Mouse (Mus musculus) embryonic facial prominence, embryonic 13.5 days (tissue): Measurements from ENCODE around the gene Arhgdia. TPM values are rescaled to one million over a fixed set of nuclear protein-coding genes. Genes with fewer than 3 reads are reported as not detected.
A peak's percentile ranks its signal among the peaks of the same experiment; 100 is the strongest.

Experiments used
- ATAC-seq: fragments of 200-750 bp; cut with Nextera tagmentation; 2 replicates; pipeline ENCODE4 v1.8.0; 2017; ENCODE audit warnings: low read depth; ENCODE audit not compliant: insufficient number of reproducible peaks, insufficient read depth, low FRiP score, low TSS enrichment
- H3K27ac ChIP-seq: fragments of 300-500 bp; sonication (generic); 2 replicates; pipeline ENCODE4 v1.5.1; 2015; ENCODE audit warnings: moderate library complexity, mild to moderate bottlenecking, inconsistent platforms
- H3K27me3 ChIP-seq: fragments of 300-500 bp; sonication (generic); 2 replicates; pipeline ENCODE4 v1.6.1; 2015; ENCODE audit warnings: mild to moderate bottlenecking, inconsistent platforms
- H3K36me3 ChIP-seq: fragments of 300-500 bp; sonication (generic); 2 replicates; pipeline ENCODE4 v1.6.1; 2015; ENCODE audit warnings: mild to moderate bottlenecking, inconsistent platforms
- H3K4me1 ChIP-seq: fragments of 300-500 bp; sonication (generic); 2 replicates; pipeline ENCODE4 v1.6.1; 2015; ENCODE audit warnings: inconsistent platforms
- H3K4me2 ChIP-seq: fragments of 300-500 bp; sonication (generic); 2 replicates; pipeline ENCODE4 v1.6.1; 2015; ENCODE audit warnings: moderate library complexity, mild to moderate bottlenecking, inconsistent platforms
- H3K4me3 ChIP-seq: fragments of 300-500 bp; sonication (generic); 2 replicates; pipeline ENCODE4 v1.5.1; 2015; ENCODE audit warnings: mild to moderate bottlenecking, inconsistent platforms
- H3K9ac ChIP-seq: fragments of 300-500 bp; sonication (generic); 2 replicates; pipeline ENCODE4 v1.6.1; 2015; ENCODE audit warnings: mild to moderate bottlenecking, inconsistent platforms
- H3K9me3 ChIP-seq: fragments of 300-500 bp; sonication (generic); 2 replicates; pipeline ENCODE4 v1.6.1; 2016; ENCODE audit warnings: inconsistent platforms
- WGBS: fragments of 180-500 bp; shearing (Covaris S2); methylation state at CpG from one replicate; pipeline ENCODE4 v1.1.7; 2015; ENCODE audit warnings: mixed read lengths; 5-methylcytosine and 5-hydroxymethylcytosine counted together
- microRNA-seq: library from miRNA; unstranded; fragments of <30 nt; microRNA quantifications from one replicate; pipeline ENCODE4, GENCODE M21; 2016
- polyA plus RNA-seq: library from polyadenylated mRNA; unstranded; fragments of >200 nt; fragmentation: Nextera tagmentation; extraction: Ambion mirVana; gene quantifications from 2 replicates; pipeline ENCODE4 v1.2.1, GENCODE M21; 2015

The Arhgdia gene
- polyA plus RNA-seq, 1 experiment from 2014 or later, result 580 TPM

- H3K27me3 ChIP-seq, result peaks cover 49% of the 10 kb centered on the region
- WGBS, result 68% methylated on average over 3 of the region's 3 CpGs
- H3K27ac ChIP-seq, result no peak overlapping the region
Measured at GRCm38 (mm10) chr11:120535145-120535544, 46.3 kb downstream of the Arhgdia start.

GRCm38 (mm10) chr11:120534093-120534492 is 47.3 kb downstream of the Arhgdia start:
- WGBS, result 85% methylated on average over 8 of the region's 8 CpGs
- H3K27ac ChIP-seq, result no peak overlapping the region
- H3K36me3 ChIP-seq, result no peaks in the 10 kb centered on the region
- H3K4me3 ChIP-seq, result no peak overlapping the region
- no peak overlapping the region for H3K4me2 ChIP-seq
- no peaks in the 10 kb centered on the region for H3K9me3 ChIP-seq
- peaks cover 21% of the 10 kb centered on the region for H3K4me1 ChIP-seq
- peaks cover 60% of the 10 kb centered on the region for H3K27me3 ChIP-seq
- H3K9ac ChIP-seq, result no peak overlapping the region
- no peak for ATAC-seq

More at GRCm38 (mm10) chr11:120535145-120535544, 46.3 kb downstream of the Arhgdia start:
- no peak overlapping the region for H3K4me3 ChIP-seq
- H3K36me3 ChIP-seq, result no peaks in the 10 kb centered on the region
- H3K9ac ChIP-seq, result no peak overlapping the region
- H3K4me1 ChIP-seq, result peaks cover 29% of the 10 kb centered on the region
- no peak overlapping the region for H3K4me2 ChIP-seq
- no peaks in the 10 kb centered on the region for H3K9me3 ChIP-seq
- no peak for ATAC-seq

- H3K4me1 ChIP-seq, result peaks cover 17% of the 10 kb centered on the region
- H3K9ac ChIP-seq, result no peak overlapping the region
- no peak overlapping the region for H3K27ac ChIP-seq
- WGBS, result 24% methylated on average over 9 of the region's 9 CpGs
- H3K4me2 ChIP-seq, result no peak overlapping the region
- H3K36me3 ChIP-seq, result no peaks in the 10 kb centered on the region
- H3K27me3 ChIP-seq, result peaks cover 78% of the 10 kb centered on the region
- H3K9me3 ChIP-seq, result no peaks in the 10 kb centered on the region
- no peak for ATAC-seq
- H3K4me3 ChIP-seq, result no peak overlapping the region
Measured at GRCm38 (mm10) chr11:120531646-120532045, 49.8 kb downstream of the Arhgdia start.

- no peaks in the 10 kb centered on the region for H3K36me3 ChIP-seq
- no peak for ATAC-seq
- WGBS, result 8% methylated on average over 47 of the region's 62 CpGs
Measured at GRCm38 (mm10) chr11:120530085-120530964, 51.1 kb downstream of the Arhgdia start, which contains the start of gene Gcgr. Gcgr (plus strand) TSS chr11:120530699.

GRCm38 (mm10) chr11:120528903-120529302 is 52.5 kb downstream of the Arhgdia start:
- H3K9me3 ChIP-seq, result no peaks in the 10 kb centered on the region
- H3K9ac ChIP-seq, result no peak overlapping the region
- H3K4me1 ChIP-seq, result peaks cover 17% of the 10 kb centered on the region
- no peak overlapping the region for H3K4me3 ChIP-seq
- no peak for ATAC-seq
- H3K4me2 ChIP-seq, result no peak overlapping the region
- no peaks in the 10 kb centered on the region for H3K36me3 ChIP-seq
- H3K27ac ChIP-seq, result no peak overlapping the region
- H3K27me3 ChIP-seq, result peaks cover 64% of the 10 kb centered on the region
- 41% methylated on average over 4 of the region's 4 CpGs for whole genome bisulfite sequencing

More at GRCm38 (mm10) chr11:120530085-120530964, 51.1 kb downstream of the Arhgdia start, which contains the start of gene Gcgr:
- Histone ChIP-seq H3K4me1 (peaks cover 17% of the 10 kb centered on the region), H3K4me3 (peak within 1 kb of the TSS; percentile 48), H3K9me3 (no peaks in the 10 kb centered on the region), H3K27ac (no peak within 1 kb of the TSS), H3K27me3 (peaks cover 77% of the 10 kb centered on the region), H3K9ac (peak within 1 kb of the TSS; percentile 75), H3K4me2 (peak within 1 kb of the TSS; percentile 87)

Small RNA genes within 50 kb of the gene (microRNA-seq; reads per million reads assigned to microRNA genes)
- 0.92 reads per million for gene Mir6936

Other genes with a start within 250 kb of the Arhgdia start
- gene Actg1, start 233.1 kb downstream of the Arhgdia start, polyA plus RNA-seq, result 2,524 and 2,741 TPM in 2 replicates
- gene Fscn2, start 220.1 kb downstream of the Arhgdia start, polyA plus RNA-seq, result 0.25 and 1.1 TPM in 2 replicates
- 38.6 and 43.7 TPM in 2 replicates for gene Faap100, start 202.9 kb downstream of the Arhgdia start, polyA plus RNA-seq
- gene Nploc4, start 143.9 kb downstream of the Arhgdia start, polyA plus RNA-seq, result 34.7 and 37.4 TPM in 2 replicates
- gene Tspan10, start 139.0 kb downstream of the Arhgdia start, polyA plus RNA-seq, result 0.30 and 0.35 TPM in 2 replicates
- 0.29 TPM in 1 of 2 replicates, not detected in the other for gene Pde6g, start 128.1 kb downstream of the Arhgdia start, polyA plus RNA-seq
- 15.8 TPM in 2 replicates for gene Oxld1, start 123.6 kb downstream of the Arhgdia start, polyA plus RNA-seq
- 39.8 and 45.0 TPM in 2 replicates for gene Ccdc137, start 123.5 kb downstream of the Arhgdia start, polyA plus RNA-seq
- gene Arl16, start 114.0 kb downstream of the Arhgdia start, polyA plus RNA-seq, result 59.6 and 63.6 TPM in 2 replicates
- 134 and 138 TPM in 2 replicates for gene Mrpl12, start 97.0 kb downstream of the Arhgdia start, polyA plus RNA-seq
- 50.1 and 54.3 TPM in 2 replicates for gene Slc25a10, start 89.8 kb downstream of the Arhgdia start, polyA plus RNA-seq
- gene Gcgr, start 50.9 kb downstream of the Arhgdia start, polyA plus RNA-seq, result 1.3 and 1.7 TPM in 2 replicates
- gene Mcrip1, start 31.9 kb downstream of the Arhgdia start, polyA plus RNA-seq, result 219 and 247 TPM in 2 replicates
- gene Ppp1r27, start 30.5 kb downstream of the Arhgdia start, polyA plus RNA-seq, result not detected in 2 replicates
- gene P4hb, start 8.4 kb downstream of the Arhgdia start, polyA plus RNA-seq, result 684 and 710 TPM in 2 replicates
- gene Alyref, start 16.7 kb upstream of the Arhgdia start, polyA plus RNA-seq, result 492 and 529 TPM in 2 replicates
- 219 and 222 TPM in 2 replicates for gene Anapc11, start 16.8 kb upstream of the Arhgdia start, polyA plus RNA-seq
- 0.98 and 1.7 TPM in 2 replicates for gene Npb, start 26.9 kb upstream of the Arhgdia start, polyA plus RNA-seq
- 150 and 152 TPM in 2 replicates for gene Pcyt2, start 36.3 kb upstream of the Arhgdia start, polyA plus RNA-seq
- gene Sirt7, start 43.6 kb upstream of the Arhgdia start, polyA plus RNA-seq, result 26.6 and 30.0 TPM in 2 replicates
- gene Mafg, start 52.0 kb upstream of the Arhgdia start, polyA plus RNA-seq, result 22.0 and 30.0 TPM in 2 replicates
- gene Pycr1, start 62.1 kb upstream of the Arhgdia start, polyA plus RNA-seq, result 27.7 and 34.9 TPM in 2 replicates
- not detected in 2 replicates for gene Myadml2, start 66.5 kb upstream of the Arhgdia start, polyA plus RNA-seq
- 4.3 and 7.2 TPM in 2 replicates for gene Notum, start 79.6 kb upstream of the Arhgdia start, polyA plus RNA-seq
- gene Aspscr1, start 91.3 kb upstream of the Arhgdia start, polyA plus RNA-seq, result 109 and 123 TPM in 2 replicates
- 132 and 154 TPM in 2 replicates for gene Cenpx, start 132.1 kb upstream of the Arhgdia start, polyA plus RNA-seq
- 71.0 and 77.8 TPM in 2 replicates for gene Lrrc45, start 132.3 kb upstream of the Arhgdia start, polyA plus RNA-seq
- 66.0 and 72.6 TPM in 2 replicates for gene Rac3, start 139.8 kb upstream of the Arhgdia start, polyA plus RNA-seq
- gene Dcxr, start 145.7 kb upstream of the Arhgdia start, polyA plus RNA-seq, result 17.9 and 18.3 TPM in 2 replicates
- 27.1 and 32.3 TPM in 2 replicates for gene Cbr2, start 150.5 kb upstream of the Arhgdia start, polyA plus RNA-seq
- 4.3 and 9.4 TPM in 2 replicates for gene Hmga1b, start 181.2 kb upstream of the Arhgdia start, polyA plus RNA-seq
- 52.2 and 52.4 TPM in 2 replicates for gene Rfng, start 202.6 kb upstream of the Arhgdia start, polyA plus RNA-seq
- gene Gps1, start 202.6 kb upstream of the Arhgdia start, polyA plus RNA-seq, result 223 and 233 TPM in 2 replicates
- gene Dus1l, start 214.8 kb upstream of the Arhgdia start, polyA plus RNA-seq, result 53.7 and 61.0 TPM in 2 replicates
- gene Fasn, start 242.9 kb upstream of the Arhgdia start, polyA plus RNA-seq, result 49.3 and 52.2 TPM in 2 replicates